Comparison of ENCODE assay signal across 10 mouse cellular contexts in the genomic region with DNA sequence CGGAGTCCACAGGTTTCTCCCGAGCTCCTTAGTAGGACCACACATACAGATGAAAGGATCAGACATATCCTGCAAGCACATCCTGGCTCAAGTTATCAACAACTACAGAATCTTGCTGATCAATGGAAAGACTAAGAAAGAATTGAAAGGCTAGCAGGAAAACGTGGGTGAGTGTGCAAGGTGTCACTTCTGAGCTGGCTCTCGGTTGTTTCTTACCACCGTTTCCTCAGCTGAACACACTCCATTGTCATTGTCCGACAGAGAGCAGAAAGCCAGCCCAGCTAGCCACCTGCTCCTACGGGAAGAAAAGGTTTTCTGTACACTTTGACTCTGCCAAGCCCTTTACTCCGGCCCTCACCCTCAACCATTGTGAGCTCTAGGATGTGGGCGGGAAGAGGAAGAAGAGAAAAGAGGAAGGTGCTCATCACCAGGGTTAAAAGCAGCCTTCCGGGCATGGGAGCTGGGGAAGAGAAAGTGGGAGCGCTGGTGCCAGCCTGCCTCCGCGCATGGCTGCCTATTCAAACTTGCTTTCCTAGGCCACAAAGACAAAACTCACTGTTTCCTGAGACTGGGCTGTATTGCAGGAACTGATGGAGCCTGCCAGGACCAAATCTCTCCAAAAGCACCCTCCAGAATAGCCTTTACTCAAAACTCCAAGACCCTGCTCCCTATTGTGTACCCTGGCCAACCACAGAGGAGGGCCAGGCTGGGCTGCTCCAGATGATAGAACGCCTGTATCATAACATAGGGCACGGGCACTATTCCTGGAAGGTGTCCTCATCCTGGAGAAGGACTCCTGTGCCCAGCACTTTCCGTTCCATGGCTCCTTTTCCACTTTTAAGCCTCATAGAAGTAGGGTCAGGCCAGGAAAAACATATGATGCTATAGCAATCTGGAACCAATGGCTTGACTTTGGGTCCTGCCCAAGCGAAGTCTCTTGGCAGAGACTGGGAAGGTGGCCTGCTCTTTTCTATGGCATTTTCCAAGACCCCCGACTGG.
DNase-seq lines count a peak whose midpoint lies in the region; ATAC-seq and TF ChIP-seq lines count a peak whose summit lies in the region.
"Had no signal": no experiment of that assay in that cellular context is flagged by ENCODE, and none has a peak within 500 bp of the region (broad histone marks: within the 10 kb centered on the region; RNA-seq: fewer than 3 reads in every experiment).

No protein-coding gene starts in this region.

- peak overlapping the region; percentile 30; the same call in 1 of the 2 replicates for H3K27ac ChIP-seq in midbrain, embryonic 12.5 days (replicated peaks)
- H3K27ac ChIP-seq in midbrain, embryonic 16.5 days (ENCODE audit: low read length) = no peak overlapping the region
- H3K27ac ChIP-seq in stomach, postnatal 0 days (replicated peaks) = 0 out of 2 replicates have a peak overlapping the region, but pooled peaks have one; percentile 13

- H3K36me3 ChIP-seq in midbrain, embryonic 12.5 days = no peaks in the 10 kb centered on the region
- no peaks in the 10 kb centered on the region for H3K36me3 ChIP-seq in midbrain, embryonic 16.5 days (ENCODE audit: control insufficient read depth, insufficient read depth, low read length)
- H3K36me3 ChIP-seq in stomach, postnatal 0 days (ENCODE audit: control insufficient read depth, insufficient read depth, low read length) = no peaks in the 10 kb centered on the region
- H3K36me3 ChIP-seq: liver, embryonic 13.5 days had no signal

- no peak for ATAC-seq in midbrain, embryonic 12.5 days (ENCODE audit: low FRiP score, low read depth)
- ATAC-seq in midbrain, embryonic 16.5 days = no peak
- ATAC-seq in stomach, postnatal 0 days (ENCODE audit: low FRiP score, low TSS enrichment) = no peak
- no peak for ATAC-seq in monocyte, adult 5-6 weeks (replicated peaks; ENCODE audit: insufficient number of reproducible peaks, low FRiP score, low TSS enrichment, poor library complexity, severe bottlenecking)

- peaks cover 5% of the 10 kb centered on the region; the same call in 1 of the 2 replicates for H3K27me3 ChIP-seq in midbrain, embryonic 12.5 days
- H3K27me3 ChIP-seq in midbrain, embryonic 16.5 days (ENCODE audit: control insufficient read depth, insufficient read depth, low read depth, low read length) = no peaks in the 10 kb centered on the region
- H3K27me3 ChIP-seq in stomach, postnatal 0 days (ENCODE audit: control insufficient read depth, insufficient read depth, low read length) = no peaks in the 10 kb centered on the region
- H3K27me3 ChIP-seq: CH12.LX; liver, embryonic 13.5 days had no signal

- H3K9ac ChIP-seq in midbrain, embryonic 12.5 days (replicated peaks) = no peak overlapping the region
- H3K9ac ChIP-seq in midbrain, embryonic 16.5 days (ENCODE audit: low read depth, low read length) = no peak overlapping the region
- H3K9ac ChIP-seq in stomach, postnatal 0 days (ENCODE audit: low read length) = no peak overlapping the region
- H3K9ac ChIP-seq: liver, embryonic 13.5 days had no signal

- no peaks in the 10 kb centered on the region for H3K9me3 ChIP-seq in midbrain, embryonic 12.5 days
- H3K9me3 ChIP-seq in midbrain, embryonic 16.5 days (replicated peaks; ENCODE audit: control insufficient read depth, low read length, poor library complexity, severe bottlenecking) = no peaks in the 10 kb centered on the region
- no peaks in the 10 kb centered on the region for H3K9me3 ChIP-seq in stomach, postnatal 0 days (ENCODE audit: control insufficient read depth, low read length)
- H3K9me3 ChIP-seq: liver, embryonic 13.5 days had no signal

- intact Hi-C loops in left cerebral cortex, postnatal 36 days (cut with DNase I) = no loop called here

- DNase-seq in heart, adult 9 months (ENCODE audit: low spot score in 2 of 2) = peak; percentile 27 to 47
- DNase-seq in heart, adult 8-10 months (ENCODE audit: low spot score) = no peak
- DNase-seq in induced T-regulatory cell, adult 2 months (ENCODE audit: low read depth) = peak; percentile 60
- DNase-seq in stomach, postnatal 0 days (ENCODE audit: low spot score) = no peak
- DNase-seq in left cerebral cortex, postnatal 36 days (ENCODE audit: low spot score in 2 of 2) = no peak
- DNase-seq: liver, embryonic 13.5 days had no signal

- TF ChIP-seq CTCF in stomach, postnatal 0 days (IDR thresholded peaks at IDR 0.05; ENCODE audit: low read depth) = no peak

- 0 out of 2 replicates have a peak, but pooled peaks cover 2% of the 10 kb centered on the region for H3K4me1 ChIP-seq in midbrain, embryonic 12.5 days
- H3K4me1 ChIP-seq in midbrain, embryonic 16.5 days (ENCODE audit: control insufficient read depth, insufficient read depth, low read length) = no peaks in the 10 kb centered on the region
- H3K4me1 ChIP-seq in stomach, postnatal 0 days (replicated peaks; ENCODE audit: control insufficient read depth, insufficient read depth) = no peaks in the 10 kb centered on the region

- H3K4me2 ChIP-seq in midbrain, embryonic 12.5 days (replicated peaks) = no peak overlapping the region
- H3K4me2 ChIP-seq in midbrain, embryonic 16.5 days (ENCODE audit: low read length) = no peak overlapping the region
- H3K4me2 ChIP-seq in stomach, postnatal 0 days (replicated peaks; ENCODE audit: low read depth) = no peak overlapping the region
- H3K4me2 ChIP-seq: liver, embryonic 13.5 days had no signal

- no peak overlapping the region for H3K4me3 ChIP-seq in midbrain, embryonic 12.5 days
- no peak overlapping the region for H3K4me3 ChIP-seq in midbrain, embryonic 16.5 days (ENCODE audit: low read depth, low read length)
- H3K4me3 ChIP-seq in stomach, postnatal 0 days (ENCODE audit: low read depth, low read length) = no peak overlapping the region
- H3K4me3 ChIP-seq: liver, embryonic 13.5 days had no signal

- 76% methylated on average over 18 of the region's 18 CpGs for WGBS in midbrain, embryonic 12.5 days
- 74% methylated on average over 18 of the region's 18 CpGs for WGBS in midbrain, embryonic 16.5 days
- WGBS in stomach, postnatal 0 days = 80% methylated on average over 18 of the region's 18 CpGs

- no peak for TF ChIP-seq EP300 in stomach, postnatal 0 days (optimal IDR thresholded peaks at IDR 0.05)

Comparison
In these comparisons a context has a peak if more than half of its experiments do, and no peak if none do; other contexts are left out.
1. DNase-seq: peak in heart, adult 9 months (2 of 2) and induced T-regulatory cell, adult 2 months (single experiment); none in heart, adult 8-10 months (single experiment), stomach, postnatal 0 days (single experiment) and left cerebral cortex, postnatal 36 days (0 of 2).